11 mouse cellular contexts compared by ENCODE assay signal in genomic region chr10:116393790-116394475, GRCm38 (mm10).
DNase-seq lines count a peak whose midpoint lies in the region; ATAC-seq lines count a peak whose summit lies in the region.
"Had no signal": no experiment of that assay in that cellular context is flagged by ENCODE, and none has a peak within 500 bp of the region (broad histone marks: within the 10 kb centered on the region; RNA-seq: fewer than 3 reads in every experiment).

No protein-coding gene starts in this region.

- no peak for ATAC-seq in limb, embryonic 12.5 days (ENCODE audit: insufficient number of reproducible peaks, insufficient read depth, low FRiP score, low TSS enrichment, low read depth)
- no peak for ATAC-seq in megakaryocyte progenitor cell, adult 5-6 weeks (replicated peaks; ENCODE audit: poor library complexity)

- no peak overlapping the region for H3K4me2 ChIP-seq in limb, embryonic 12.5 days
- H3K4me2 ChIP-seq: hindbrain, embryonic 15.5 days had no signal

- peaks cover 27% of the 10 kb centered on the region for H3K4me1 ChIP-seq in limb, embryonic 12.5 days (replicated peaks)
- H3K4me1 ChIP-seq in limb, embryonic 10.5 days = peaks cover 16% of the 10 kb centered on the region
- H3K4me1 ChIP-seq: hindbrain, embryonic 15.5 days had no signal

- H3K9me3 ChIP-seq in limb, embryonic 12.5 days = no peaks in the 10 kb centered on the region
- no peaks in the 10 kb centered on the region for H3K9me3 ChIP-seq in limb, embryonic 10.5 days (replicated peaks)
- H3K9me3 ChIP-seq: hindbrain, embryonic 15.5 days had no signal

- H3K4me3 ChIP-seq in limb, embryonic 12.5 days (replicated peaks) = no peak overlapping the region
- no peak overlapping the region for H3K4me3 ChIP-seq in limb, embryonic 10.5 days
- H3K4me3 ChIP-seq: hindbrain, embryonic 15.5 days had no signal

- H3K9ac ChIP-seq in limb, embryonic 12.5 days (replicated peaks) = no peak overlapping the region
- H3K9ac ChIP-seq: hindbrain, embryonic 15.5 days; liver, embryonic 14.5 days had no signal

- peak overlapping the region; percentile 8; the same call in 1 of the 2 replicates for H3K27ac ChIP-seq in limb, embryonic 12.5 days
- H3K27ac ChIP-seq in limb, embryonic 10.5 days = no peak overlapping the region
- H3K27ac ChIP-seq: hindbrain, embryonic 15.5 days; liver, embryonic 14.5 days had no signal

- no peaks in the 10 kb centered on the region for H3K36me3 ChIP-seq in limb, embryonic 12.5 days
- H3K36me3 ChIP-seq in limb, embryonic 10.5 days = no peaks in the 10 kb centered on the region
- H3K36me3 ChIP-seq: hindbrain, embryonic 15.5 days had no signal

- no peak for DNase-seq in limb, embryonic 10.5 days (ENCODE audit: low spot score)
- peak; percentile 62 for DNase-seq in adrenal gland, adult 8-10 months
- peak; percentile 19 for DNase-seq in left cerebral cortex, adult 11 months (ENCODE audit: low spot score)
- peak; percentile 29 for DNase-seq in right cerebral cortex, postnatal 25 days
- DNase-seq in layer of hippocampus, adult 11-12 months (ENCODE audit: low spot score) = no peak
- DNase-seq: kidney, postnatal 25 days; thymus, postnatal 14 days had no signal

- no peaks in the 10 kb centered on the region for H3K27me3 ChIP-seq in limb, embryonic 12.5 days
- no peaks in the 10 kb centered on the region for H3K27me3 ChIP-seq in limb, embryonic 10.5 days (ENCODE audit: low read depth, poor library complexity, severe bottlenecking)
- H3K27me3 ChIP-seq: hindbrain, embryonic 15.5 days had no signal

- WGBS in limb, embryonic 12.5 days = 69% methylated on average over 9 of the region's 9 CpGs
- WGBS in limb, embryonic 10.5 days = 86% methylated on average over 9 of the region's 9 CpGs

Comparison
In these comparisons a context has a peak if more than half of its experiments do, and no peak if none do; other contexts are left out.
1. DNase-seq: peak in adrenal gland, adult 8-10 months (single experiment), left cerebral cortex, adult 11 months (single experiment) and right cerebral cortex, postnatal 25 days (single experiment); none in limb, embryonic 10.5 days (single experiment) and layer of hippocampus, adult 11-12 months (single experiment).